Mouse (Mus musculus): ENCODE measurements around the gene Gcgr. TPM values are rescaled to one million over a fixed set of nuclear protein-coding genes. Genes with fewer than 3 reads are reported as not detected.
"Not testable (repeated sequence)": the region's sequence is repeated elsewhere in the genome, so short reads cannot be mapped to it uniquely, and the experiment has no call there.

Gene Gcgr
- polyA plus RNA-seq, 1 experiment from 2014 or later, result 0.17 TPM

DNA sequence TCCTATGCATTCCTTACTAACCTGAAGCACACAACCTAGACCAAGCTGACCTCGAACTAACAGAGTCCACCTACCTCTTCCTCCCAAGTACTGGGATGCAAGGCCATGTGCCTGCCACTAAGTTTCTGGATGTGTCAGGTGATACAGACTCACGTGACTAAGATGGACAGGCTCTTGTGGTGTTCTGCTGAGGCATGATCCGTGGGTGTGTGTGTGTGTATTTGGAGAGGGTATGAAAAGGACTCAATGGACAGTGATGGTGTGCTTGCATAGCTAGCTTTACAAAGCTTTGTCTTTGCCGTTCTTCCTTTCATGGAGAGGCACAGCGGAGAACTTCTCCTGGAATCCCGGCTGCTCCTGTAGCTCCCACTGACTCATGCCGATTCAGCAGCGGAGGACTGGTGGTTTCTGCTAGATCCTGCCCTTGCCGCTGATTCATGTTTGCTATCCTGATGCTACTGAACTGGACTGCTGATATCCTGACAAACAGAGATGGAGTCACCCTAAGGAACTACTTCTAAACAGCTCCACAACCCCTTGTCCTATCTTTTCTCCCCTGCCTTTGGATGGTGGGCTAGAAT is 22.1 kb upstream of the Gcgr start:
- Histone ChIP-seq H3K36me3 (replicated peaks) (no peaks in the 10 kb centered on the region), H3K9ac (no peak overlapping the region), H3K27me3 (replicated peaks) (no peaks in the 10 kb centered on the region), H3K27ac (no peak overlapping the region), H3K4me1 (0 out of 2 replicates have a peak, but pooled peaks cover 3% of the 10 kb centered on the region), H3K9me3 (no peaks in the 10 kb centered on the region), H3K4me2 (no peak overlapping the region), H3K4me3 (no peak overlapping the region)
- ATAC-seq (replicated peaks), result no peak
- 87% methylated on average over 9 of the region's 9 CpGs for WGBS

DNA sequence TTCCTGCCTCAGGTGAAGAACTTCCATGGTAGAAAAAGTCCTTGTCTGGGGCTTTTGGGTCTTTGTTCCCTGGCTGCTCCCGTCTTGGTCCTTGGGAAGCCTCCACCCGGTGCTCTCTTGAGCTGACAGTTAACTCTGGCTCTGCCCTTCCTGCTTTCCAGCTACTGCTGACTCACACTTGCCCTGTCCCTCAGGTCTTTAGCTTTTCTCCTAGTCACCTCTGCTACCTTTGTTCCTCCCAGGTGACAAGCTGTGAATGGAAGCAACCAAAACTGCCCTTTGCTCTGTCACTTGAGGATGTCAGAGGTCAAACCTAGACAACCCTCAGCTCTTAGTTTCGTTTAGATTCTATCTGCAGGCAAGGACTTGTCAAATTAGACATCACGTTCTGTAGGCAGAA is 20.6 kb upstream of the Gcgr start:
- 0 out of 2 replicates have a peak, but pooled peaks cover 3% of the 10 kb centered on the region for H3K4me1 ChIP-seq
- H3K4me3 ChIP-seq, result no peak overlapping the region
- no peak overlapping the region for H3K27ac ChIP-seq
- H3K9ac ChIP-seq, result no peak overlapping the region
- no peak for ATAC-seq (replicated peaks)
- no peak overlapping the region for H3K4me2 ChIP-seq
- H3K9me3 ChIP-seq, result no peaks in the 10 kb centered on the region
- H3K36me3 ChIP-seq (replicated peaks), result no peaks in the 10 kb centered on the region
- WGBS, result 35% methylated on average over 4 of the region's 4 CpGs
- H3K27me3 ChIP-seq (replicated peaks), result no peaks in the 10 kb centered on the region

DNA sequence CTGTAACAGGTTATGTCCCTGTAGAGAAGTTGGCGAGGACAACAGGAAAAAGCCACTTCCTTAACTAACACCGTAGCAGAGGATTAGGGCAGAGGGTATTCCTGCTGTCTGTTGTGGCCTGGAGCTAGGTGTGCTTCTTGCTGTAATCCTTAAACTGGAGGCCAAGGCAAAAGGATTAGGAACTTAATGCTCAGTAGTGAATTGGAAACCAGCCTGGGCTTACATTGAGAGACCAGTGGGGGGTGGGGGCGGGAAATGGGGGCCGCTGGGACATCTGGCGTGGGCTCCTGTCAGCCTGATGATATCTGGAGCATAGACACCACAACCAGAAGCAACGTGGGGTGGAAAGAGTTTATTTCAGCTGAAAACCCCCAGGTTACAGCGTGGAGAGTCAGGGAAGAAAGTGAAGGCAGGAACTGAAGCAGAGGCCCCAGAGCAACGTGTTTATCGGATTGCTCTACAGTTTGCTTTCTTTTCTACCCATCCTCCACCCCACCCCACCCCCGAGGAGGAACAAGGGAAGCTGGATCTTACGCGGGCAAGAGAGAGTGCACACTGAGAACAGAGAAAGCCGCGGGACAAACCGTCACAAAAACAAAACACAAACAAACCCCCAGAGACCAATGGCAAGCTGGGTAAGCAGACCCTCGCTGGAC is 20.0 kb upstream of the Gcgr start:
- no peak for ATAC-seq (replicated peaks)
- H3K27me3 ChIP-seq (replicated peaks), result no peaks in the 10 kb centered on the region
- no peaks in the 10 kb centered on the region for H3K9me3 ChIP-seq
- peak overlapping the region; percentile 34 for H3K4me2 ChIP-seq
- no peaks in the 10 kb centered on the region for H3K36me3 ChIP-seq (replicated peaks)
- H3K9ac ChIP-seq, result 0 out of 2 replicates have a peak overlapping the region, but pooled peaks have one; percentile 1
- H3K4me1 ChIP-seq, result 0 out of 2 replicates have a peak, but pooled peaks cover 3% of the 10 kb centered on the region
- 0 out of 2 replicates have a peak overlapping the region, but pooled peaks have one; percentile 9 for H3K27ac ChIP-seq
- 2% methylated on average over 16 of the region's 16 CpGs for WGBS
- H3K4me3 ChIP-seq, result 0 out of 2 replicates have a peak overlapping the region, but pooled peaks have one; percentile 7

DNA sequence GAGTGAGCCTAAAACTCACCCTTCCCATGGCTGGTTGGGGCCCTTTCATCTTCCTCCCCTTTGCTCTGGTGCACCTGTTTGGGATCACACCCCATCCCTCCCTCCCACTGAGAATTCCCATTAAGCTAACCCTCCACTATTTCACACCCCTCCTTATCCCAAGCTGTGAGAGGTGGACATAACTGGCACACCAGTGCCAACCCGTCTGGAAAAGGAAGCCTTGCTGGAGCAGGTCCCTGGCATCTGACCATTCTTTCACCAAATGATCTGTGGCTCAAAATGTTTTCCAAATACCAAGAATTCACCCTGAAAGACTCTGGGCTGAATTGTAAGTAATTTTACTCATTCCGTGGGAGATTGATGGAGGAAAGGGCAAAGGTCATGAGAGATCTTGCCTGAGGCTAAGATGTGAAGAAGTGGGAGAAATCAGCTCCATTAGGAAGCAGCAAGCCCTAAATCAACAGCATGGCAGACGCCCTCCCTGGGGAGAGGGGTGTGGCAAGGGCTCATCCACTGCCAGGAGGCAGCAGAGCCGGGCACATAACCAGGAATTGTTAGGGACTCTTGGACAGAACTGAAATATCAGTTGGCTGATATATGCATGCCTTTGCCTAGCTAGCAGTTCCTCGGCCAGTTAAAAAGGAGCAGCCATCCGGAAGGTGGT is 17.6 kb upstream of the Gcgr start:
- H3K9ac ChIP-seq, result no peak overlapping the region
- 54% methylated on average over 6 of the region's 6 CpGs for WGBS
- no peaks in the 10 kb centered on the region for H3K36me3 ChIP-seq (replicated peaks)
- no peak overlapping the region for H3K4me3 ChIP-seq
- no peak for ATAC-seq (replicated peaks)
- no peak overlapping the region for H3K27ac ChIP-seq
- peaks cover 3% of the 10 kb centered on the region; the same call in 1 of the 2 replicates for H3K4me1 ChIP-seq
- H3K9me3 ChIP-seq, result no peaks in the 10 kb centered on the region
- H3K27me3 ChIP-seq (replicated peaks), result no peaks in the 10 kb centered on the region
- H3K4me2 ChIP-seq, result no peak overlapping the region

DNA sequence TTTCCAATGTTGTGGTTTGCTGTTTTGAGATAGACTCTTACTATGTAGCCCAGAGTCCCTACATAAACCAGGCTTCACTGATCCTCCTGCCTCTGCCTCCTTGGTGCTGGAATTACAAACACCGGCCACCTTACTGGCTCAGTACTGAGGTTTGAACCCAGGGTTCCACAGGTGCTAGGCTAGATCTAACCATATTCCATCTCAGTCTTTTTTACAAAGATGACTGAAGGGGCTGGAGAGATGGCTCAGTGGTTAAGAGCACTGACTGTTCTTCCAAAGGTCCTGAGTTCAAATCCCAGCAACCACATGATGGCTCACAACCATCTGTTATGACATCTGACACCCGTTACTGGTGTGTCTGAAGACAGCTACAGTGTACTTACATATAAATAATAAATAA is 16.2 kb upstream of the Gcgr start:
- not testable (repeated sequence) for H3K36me3 ChIP-seq (replicated peaks); H3K4me3 ChIP-seq; ATAC-seq (replicated peaks); H3K27ac ChIP-seq; H3K4me2 ChIP-seq; H3K9me3 ChIP-seq; H3K9ac ChIP-seq; H3K27me3 ChIP-seq (replicated peaks); H3K4me1 ChIP-seq
- WGBS, result 95% methylated on average over 2 of the region's 2 CpGs

DNA sequence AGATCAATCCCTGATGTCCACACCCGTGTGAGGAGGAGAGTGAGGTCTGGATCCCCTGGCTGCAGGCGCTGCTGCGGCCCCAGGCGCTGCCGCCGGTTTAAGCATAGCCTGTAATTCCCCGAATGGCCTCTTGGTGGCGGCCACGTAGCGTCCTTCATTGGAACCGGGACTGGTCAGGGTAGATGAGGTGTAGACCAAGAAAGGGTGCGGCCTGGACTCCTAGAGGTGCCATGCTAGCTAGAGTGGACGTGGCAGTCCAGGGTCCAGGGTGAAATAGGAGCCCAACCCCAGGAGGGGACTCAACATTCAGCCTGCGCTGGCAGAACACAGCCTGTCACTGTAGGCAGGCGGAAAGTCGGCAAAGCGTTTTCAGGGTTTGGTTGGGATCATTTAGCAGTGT is 14.9 kb upstream of the Gcgr start:
- peak; percentile 37; the same call in 1 of the 2 replicates for ATAC-seq (replicated peaks)
- no peaks in the 10 kb centered on the region for H3K36me3 ChIP-seq (replicated peaks)
- WGBS, result 17% methylated on average over 17 of the region's 17 CpGs
- no peaks in the 10 kb centered on the region for H3K9me3 ChIP-seq
- H3K27ac ChIP-seq, result no peak overlapping the region
- no peak overlapping the region for H3K4me2 ChIP-seq
- H3K27me3 ChIP-seq (replicated peaks), result no peaks in the 10 kb centered on the region
- peaks cover 3% of the 10 kb centered on the region; the same call in 1 of the 2 replicates for H3K4me1 ChIP-seq
- no peak overlapping the region for H3K9ac ChIP-seq
- no peak overlapping the region for H3K4me3 ChIP-seq

DNA sequence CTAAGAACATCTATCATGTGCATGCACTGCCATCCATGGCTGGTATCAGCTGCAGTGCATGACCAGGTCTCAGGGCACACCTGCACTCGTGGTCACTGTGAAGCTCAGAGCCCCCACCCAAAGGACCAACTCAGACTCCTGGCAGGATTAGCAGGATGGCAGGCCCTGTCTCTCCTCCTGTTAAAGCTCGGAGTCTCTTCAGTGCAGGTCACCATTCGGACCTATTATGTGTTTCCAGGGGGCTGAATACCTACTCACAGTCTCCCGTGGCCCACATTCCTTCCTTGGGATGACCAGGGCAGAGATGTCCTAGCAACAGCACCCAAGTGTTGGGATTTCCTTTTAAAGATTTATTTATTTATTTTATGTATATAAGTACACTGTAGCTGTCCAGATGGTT is 13.4 kb upstream of the Gcgr start:
- Histone ChIP-seq H3K4me3 (no peak overlapping the region), H3K27me3 (replicated peaks) (no peaks in the 10 kb centered on the region), H3K4me1 (no peaks in the 10 kb centered on the region; the same call in 1 of the 2 replicates), H3K36me3 (replicated peaks) (no peaks in the 10 kb centered on the region), H3K9ac (no peak overlapping the region), H3K9me3 (no peaks in the 10 kb centered on the region), H3K27ac (no peak overlapping the region), H3K4me2 (no peak overlapping the region)
- no peak for ATAC-seq (replicated peaks)
- 72% methylated on average over 4 of the region's 4 CpGs for WGBS

DNA sequence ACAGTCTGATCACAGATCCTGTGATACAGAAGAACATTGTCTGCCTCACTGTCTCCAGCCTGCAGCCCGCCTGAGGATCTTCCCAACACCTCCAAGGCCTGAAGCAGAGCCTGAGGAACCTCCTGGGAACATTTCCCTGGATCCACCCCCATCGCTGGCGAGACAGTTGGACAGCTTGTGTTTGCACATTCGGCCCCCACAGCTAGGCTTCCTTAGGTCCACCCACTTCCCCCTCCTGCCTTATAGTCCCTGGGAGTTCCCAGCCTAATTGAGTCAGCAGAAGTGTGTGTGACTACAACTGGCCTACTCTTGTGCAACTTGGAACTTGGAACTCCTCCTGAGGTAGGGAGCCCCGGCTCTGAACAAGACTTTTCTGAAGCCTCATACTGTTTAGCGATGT is 12.5 kb upstream of the Gcgr start:
- Histone ChIP-seq H3K4me1 (no peaks in the 10 kb centered on the region; the same call in 1 of the 2 replicates), H3K36me3 (replicated peaks) (no peaks in the 10 kb centered on the region), H3K4me2 (no peak overlapping the region), H3K27me3 (replicated peaks) (no peaks in the 10 kb centered on the region), H3K9me3 (no peaks in the 10 kb centered on the region), H3K27ac (no peak overlapping the region), H3K9ac (no peak overlapping the region), H3K4me3 (no peak overlapping the region)
- WGBS, result 70% methylated on average over 6 of the region's 6 CpGs
- no peak for ATAC-seq (replicated peaks)

DNA sequence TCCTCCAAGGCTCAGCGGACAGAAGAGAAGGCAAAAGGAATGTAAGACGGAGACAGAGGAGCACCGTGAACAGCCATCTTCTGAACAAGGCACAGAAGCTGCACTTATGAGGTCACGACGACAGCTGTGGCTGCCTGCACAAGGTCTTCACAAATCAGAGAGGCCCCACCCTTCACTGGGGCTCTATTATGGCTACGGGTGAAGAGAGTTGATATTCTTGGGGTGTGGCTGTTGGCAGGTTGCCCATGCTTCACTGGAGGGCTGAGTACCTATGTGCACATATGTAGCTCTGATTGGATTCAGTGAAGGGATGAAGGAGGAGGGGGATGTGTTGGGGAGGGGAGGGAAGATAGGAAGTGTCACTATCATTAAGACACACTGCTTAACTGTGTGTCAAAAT is 11.9 kb upstream of the Gcgr start:
- Histone ChIP-seq H3K9ac (no peak overlapping the region), H3K4me1 (no peaks in the 10 kb centered on the region; the same call in 1 of the 2 replicates), H3K27ac (no peak overlapping the region), H3K9me3 (no peaks in the 10 kb centered on the region), H3K4me3 (no peak overlapping the region), H3K4me2 (no peak overlapping the region), H3K27me3 (replicated peaks) (no peaks in the 10 kb centered on the region), H3K36me3 (replicated peaks) (no peaks in the 10 kb centered on the region)
- 74% methylated on average over 6 of the region's 6 CpGs for WGBS
- no peak for ATAC-seq (replicated peaks)

DNA sequence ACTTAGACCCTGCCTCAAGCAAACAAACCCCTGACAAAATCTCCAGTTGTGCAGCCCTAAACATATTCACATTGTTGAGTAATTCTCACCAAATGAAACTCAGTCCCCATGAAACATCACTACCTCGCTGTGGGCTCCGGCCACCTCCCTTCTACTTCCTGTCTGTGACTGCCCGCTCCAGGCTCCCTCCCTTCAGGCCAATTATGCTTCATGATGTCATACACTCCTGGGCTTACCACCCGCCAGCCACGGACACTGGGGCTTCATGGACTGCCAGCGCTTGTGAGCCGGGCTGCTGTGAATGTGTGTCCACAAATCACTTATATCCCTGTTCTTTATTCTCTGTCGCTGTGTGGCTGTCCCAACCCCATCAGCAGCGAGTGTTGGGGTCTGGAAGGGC is 10.8 kb upstream of the Gcgr start:
- H3K9me3 ChIP-seq, result no peaks in the 10 kb centered on the region
- 49% methylated on average over 9 of the region's 9 CpGs for WGBS
- no peaks in the 10 kb centered on the region; the same call in 1 of the 2 replicates for H3K4me1 ChIP-seq
- H3K36me3 ChIP-seq (replicated peaks), result no peaks in the 10 kb centered on the region
- no peak overlapping the region for H3K9ac ChIP-seq
- no peak for ATAC-seq (replicated peaks)
- H3K4me3 ChIP-seq, result no peak overlapping the region
- H3K4me2 ChIP-seq, result no peak overlapping the region
- no peak overlapping the region for H3K27ac ChIP-seq
- H3K27me3 ChIP-seq (replicated peaks), result no peaks in the 10 kb centered on the region

DNA sequence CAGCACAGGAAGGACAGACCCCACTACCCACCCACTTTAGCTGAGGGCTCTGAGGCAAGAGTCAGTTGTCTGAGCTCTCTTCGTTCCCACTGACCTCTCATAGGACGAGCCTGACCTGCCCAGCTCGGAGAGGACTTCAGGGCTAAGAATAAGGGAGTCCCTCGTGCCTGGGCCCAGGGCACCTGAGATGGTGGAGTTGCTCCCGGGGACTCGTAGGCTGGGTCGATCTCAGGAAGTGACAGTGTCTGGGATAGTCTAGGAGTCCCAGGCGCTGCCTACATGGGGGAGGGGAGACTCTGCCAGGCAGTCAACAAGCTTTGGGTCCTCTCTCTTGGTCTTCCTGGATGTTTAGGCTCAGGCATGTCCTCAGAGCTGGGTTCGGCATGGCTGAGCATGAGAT is 10.0 kb upstream of the Gcgr start:
- H3K27ac ChIP-seq, result no peak overlapping the region
- H3K9me3 ChIP-seq, result no peaks in the 10 kb centered on the region
- H3K4me2 ChIP-seq, result no peak overlapping the region
- no peaks in the 10 kb centered on the region for H3K27me3 ChIP-seq (replicated peaks)
- H3K4me1 ChIP-seq, result no peaks in the 10 kb centered on the region; the same call in 1 of the 2 replicates
- H3K9ac ChIP-seq, result no peak overlapping the region
- H3K36me3 ChIP-seq (replicated peaks), result no peaks in the 10 kb centered on the region
- ATAC-seq (replicated peaks), result no peak
- H3K4me3 ChIP-seq, result no peak overlapping the region
- 77% methylated on average over 9 of the region's 9 CpGs for WGBS

DNA sequence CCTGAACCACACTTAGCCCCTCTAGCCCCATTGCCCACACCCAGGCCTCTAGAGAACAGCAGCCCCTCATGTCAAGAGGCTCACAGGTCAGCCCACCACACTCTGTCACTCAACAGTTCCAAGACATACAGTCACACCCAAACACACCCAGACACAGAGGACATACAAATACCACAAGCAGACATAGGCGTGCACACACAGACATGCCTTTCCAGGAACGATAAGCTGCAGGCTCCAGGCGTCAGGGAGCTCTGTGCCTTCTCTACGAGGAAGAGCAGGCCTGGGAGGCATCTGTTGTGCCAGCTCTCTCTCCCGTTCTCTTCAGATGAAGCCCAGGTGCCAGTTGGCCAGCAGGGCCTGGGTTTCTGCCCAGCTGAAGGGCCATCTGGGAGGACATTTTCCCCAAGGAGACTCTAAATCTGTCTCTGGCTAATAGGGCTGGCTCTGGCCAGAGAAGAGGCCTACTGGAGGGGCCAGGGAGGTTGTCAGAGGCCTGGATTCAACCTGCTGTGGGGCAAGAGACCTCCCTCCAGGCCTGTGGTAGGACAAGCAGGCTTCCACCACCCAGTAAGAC is 9.4 kb upstream of the Gcgr start:
- H3K27me3 ChIP-seq (replicated peaks), result no peaks in the 10 kb centered on the region
- no peaks in the 10 kb centered on the region for H3K9me3 ChIP-seq
- ATAC-seq (replicated peaks), result no peak
- H3K36me3 ChIP-seq (replicated peaks), result no peaks in the 10 kb centered on the region
- no peaks in the 10 kb centered on the region for H3K4me1 ChIP-seq
- H3K9ac ChIP-seq, result no peak overlapping the region
- H3K4me3 ChIP-seq, result no peak overlapping the region
- H3K27ac ChIP-seq, result no peak overlapping the region
- no peak overlapping the region for H3K4me2 ChIP-seq
- 73% methylated on average over 5 of the region's 5 CpGs for WGBS
